Mouse (Mus musculus) B cell, adult 2 months (primary cell): ENCODE data around the gene Chsy1.

Experiments
- DNase-seq, 2 experiments: peaks; one replicate each; pipeline ENCODE4 v3.0.0; 2022

Chsy1 gene

DNA sequence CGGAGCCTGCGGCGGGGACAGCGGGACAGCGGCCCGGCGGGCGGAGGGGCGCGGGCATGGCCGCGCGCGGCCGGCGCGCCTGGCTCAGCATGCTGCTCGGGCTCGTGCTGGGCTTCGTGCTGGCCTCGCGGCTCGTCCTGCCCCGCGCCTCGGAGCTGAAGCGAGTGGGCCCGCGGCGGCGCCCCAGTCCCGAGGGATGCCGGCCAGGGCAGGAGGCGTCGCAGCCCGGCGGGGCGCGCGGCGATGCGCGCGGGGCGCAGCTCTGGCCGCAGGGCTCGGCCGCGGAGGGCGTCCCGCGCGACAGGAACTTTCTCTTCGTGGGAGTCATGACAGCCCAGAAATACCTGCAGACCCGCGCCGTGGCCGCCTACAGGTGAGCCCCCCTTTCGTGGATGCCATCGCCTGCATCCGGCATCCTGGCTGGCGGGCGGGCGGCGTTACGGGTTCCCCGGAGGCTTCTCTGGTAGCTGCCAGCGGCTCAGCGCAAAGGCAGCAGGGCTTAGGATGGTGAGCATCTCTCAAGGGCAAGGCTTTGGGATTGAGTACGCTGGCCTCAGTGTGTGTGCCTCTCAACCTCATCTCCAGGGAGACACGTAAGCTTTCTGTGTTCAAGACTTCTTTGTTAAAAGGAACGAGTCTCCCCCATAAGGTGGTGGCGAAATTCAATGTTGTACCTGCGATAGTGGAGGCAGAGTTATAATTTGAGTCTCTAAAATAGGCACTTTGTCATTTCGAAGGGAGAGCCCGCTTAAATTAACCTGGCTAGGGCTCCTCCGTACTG lies 730 bp downstream of the Chsy1 start:
- peak; percentile 65 to 66 for DNase-seq

- DNase-seq = peak; percentile 34 to 39
Observed at GRCm38 (mm10) chr7:66110636-66111112, 1.4 kb downstream of the Chsy1 start.

- DNase-seq = no peak
Observed at GRCm38 (mm10) chr7:66111211-66111610, 1.9 kb downstream of the Chsy1 start.

DNA sequence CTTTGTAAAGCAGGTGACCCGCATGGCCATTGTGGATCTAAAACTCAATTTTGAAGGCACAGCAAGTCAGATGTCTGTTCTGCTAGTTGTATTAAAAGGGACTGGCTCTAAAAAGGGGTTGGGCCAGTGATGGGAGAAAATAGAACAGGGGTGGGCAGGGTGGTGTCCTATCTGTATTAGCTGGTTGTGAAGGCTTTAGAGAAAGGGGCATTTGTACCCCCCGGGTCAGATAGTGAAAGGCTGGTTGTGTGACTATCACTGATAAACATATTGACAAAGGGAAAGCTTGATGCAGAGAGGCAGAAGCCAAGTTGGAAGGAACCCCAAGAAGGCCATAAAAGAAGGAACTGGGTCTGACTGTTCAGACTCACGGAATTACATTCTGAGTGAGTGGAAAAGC lies 4.2 kb downstream of the Chsy1 start:
- no peak for DNase-seq

GRCm38 (mm10) chr7:66115821-66116343 lies 6.6 kb downstream of the Chsy1 start:
- DNase-seq = peak in 1 of 2 experiments; percentile 31

DNA sequence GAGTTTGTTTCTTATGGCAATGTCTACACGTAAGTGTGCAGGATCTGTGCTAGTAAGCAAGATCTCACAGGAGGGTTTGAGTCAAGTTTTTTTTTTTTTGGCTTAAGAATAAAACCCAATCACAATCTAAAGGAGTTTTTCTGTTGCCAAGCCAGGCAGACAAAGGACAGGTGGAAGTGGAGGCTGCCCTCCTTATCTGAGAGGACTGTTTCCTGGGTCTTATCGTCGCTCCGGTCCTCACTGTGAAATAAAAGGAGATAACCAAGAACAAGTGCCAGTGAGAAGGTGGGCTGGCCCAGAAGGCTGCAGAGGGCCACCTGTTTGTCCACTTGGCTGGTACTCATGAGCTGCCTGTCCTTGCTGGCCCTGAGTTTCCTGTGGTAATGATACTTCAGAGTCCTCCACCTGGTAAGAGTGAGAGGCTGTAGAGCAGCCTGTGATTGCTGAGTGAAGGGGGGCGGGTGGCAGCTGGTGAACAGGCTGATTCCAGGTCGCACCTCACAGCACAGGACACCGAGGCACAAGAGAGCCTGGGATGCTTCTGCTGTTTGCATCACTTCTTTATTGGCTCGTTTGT lies 7.7 kb downstream of the Chsy1 start:
- no peak for DNase-seq

DNA sequence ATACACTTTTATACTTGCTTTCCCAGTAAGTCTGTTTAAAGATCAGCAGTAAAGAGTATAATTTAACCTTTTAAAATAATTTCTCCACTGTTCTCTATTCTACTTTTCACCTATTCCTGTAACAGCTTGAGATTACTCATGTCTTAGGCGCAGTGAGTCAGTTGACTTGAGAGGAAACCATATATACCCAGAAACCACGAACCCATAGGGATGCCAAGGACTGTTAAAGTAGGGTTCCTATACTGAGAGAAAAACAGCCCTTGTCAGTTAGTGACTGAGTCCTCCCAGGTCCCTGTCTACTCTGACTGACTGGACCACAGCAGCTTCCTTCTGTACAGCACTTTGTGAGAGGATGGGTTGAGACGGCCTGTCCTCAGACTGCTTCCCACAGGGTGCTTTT lies 8.7 kb downstream of the Chsy1 start:
- DNase-seq = peak in 1 of 2 experiments; percentile 27

DNA sequence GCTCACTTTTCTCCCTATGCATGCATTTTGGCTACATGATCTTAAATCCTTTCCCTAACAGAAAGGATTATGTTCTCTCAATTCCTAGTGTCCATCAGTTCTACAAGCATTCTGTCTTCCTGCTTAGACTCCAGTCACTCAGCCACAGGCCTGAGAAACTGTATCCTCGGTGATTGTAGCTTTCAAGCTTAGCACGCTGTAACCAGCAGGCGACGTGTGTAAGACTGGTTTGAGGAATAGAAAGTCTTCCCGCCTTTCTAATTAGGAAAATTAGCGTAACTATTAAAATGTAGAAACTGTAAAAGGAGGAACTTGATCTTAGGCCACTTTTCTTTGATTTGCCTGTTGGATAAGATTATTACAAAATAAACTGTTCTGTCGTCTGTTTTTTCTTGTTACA lies 9.5 kb downstream of the Chsy1 start:
- DNase-seq = no peak

DNA sequence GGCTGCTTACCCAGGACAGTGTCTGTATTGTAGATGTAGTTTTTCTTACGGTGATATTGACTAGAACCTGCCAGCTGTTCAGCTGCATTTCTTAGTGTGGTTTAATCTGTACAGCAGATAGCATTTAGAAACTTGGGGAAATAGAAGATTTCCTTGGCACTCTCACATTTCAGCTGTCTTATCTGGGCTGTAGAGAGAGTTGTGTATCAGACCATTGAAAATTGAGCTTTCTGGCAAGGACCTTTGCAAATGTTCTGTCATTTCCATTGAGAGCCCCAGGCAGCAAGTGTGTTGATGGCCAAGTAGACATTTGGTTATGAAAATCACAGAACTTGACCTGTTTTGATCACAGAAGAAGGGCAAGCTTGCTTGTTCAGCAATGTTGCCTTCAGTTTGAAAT lies 10.8 kb downstream of the Chsy1 start:
- DNase-seq = no peak

- peak; percentile 70 to 73 for DNase-seq
Observed at GRCm38 (mm10) chr7:66120702-66121396, 11.5 kb downstream of the Chsy1 start.

DNA sequence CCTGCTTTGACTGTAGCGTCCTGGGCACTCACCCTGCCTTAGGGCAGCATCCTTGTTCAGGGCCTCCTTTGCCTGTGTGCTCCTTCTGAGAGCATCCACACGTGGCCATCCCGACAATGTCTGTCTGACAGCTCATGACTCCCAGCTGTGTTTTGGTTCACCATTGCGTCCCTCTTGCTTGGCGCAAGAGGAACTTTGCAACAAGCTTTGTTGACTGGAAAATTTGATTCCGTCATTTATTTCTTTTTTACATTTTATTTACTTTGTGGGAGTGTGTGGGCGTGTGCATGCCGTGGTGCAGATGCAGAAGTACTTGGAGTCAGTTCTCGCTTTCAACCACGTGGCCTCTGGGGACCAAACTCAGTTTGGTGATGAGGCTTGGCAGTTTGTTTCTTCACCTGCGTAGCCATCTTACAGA lies 15.2 kb downstream of the Chsy1 start:
- DNase-seq = peak; percentile 74 to 78

- DNase-seq = no peak
Observed at GRCm38 (mm10) chr7:66125368-66125767, 16.1 kb downstream of the Chsy1 start.

DNA sequence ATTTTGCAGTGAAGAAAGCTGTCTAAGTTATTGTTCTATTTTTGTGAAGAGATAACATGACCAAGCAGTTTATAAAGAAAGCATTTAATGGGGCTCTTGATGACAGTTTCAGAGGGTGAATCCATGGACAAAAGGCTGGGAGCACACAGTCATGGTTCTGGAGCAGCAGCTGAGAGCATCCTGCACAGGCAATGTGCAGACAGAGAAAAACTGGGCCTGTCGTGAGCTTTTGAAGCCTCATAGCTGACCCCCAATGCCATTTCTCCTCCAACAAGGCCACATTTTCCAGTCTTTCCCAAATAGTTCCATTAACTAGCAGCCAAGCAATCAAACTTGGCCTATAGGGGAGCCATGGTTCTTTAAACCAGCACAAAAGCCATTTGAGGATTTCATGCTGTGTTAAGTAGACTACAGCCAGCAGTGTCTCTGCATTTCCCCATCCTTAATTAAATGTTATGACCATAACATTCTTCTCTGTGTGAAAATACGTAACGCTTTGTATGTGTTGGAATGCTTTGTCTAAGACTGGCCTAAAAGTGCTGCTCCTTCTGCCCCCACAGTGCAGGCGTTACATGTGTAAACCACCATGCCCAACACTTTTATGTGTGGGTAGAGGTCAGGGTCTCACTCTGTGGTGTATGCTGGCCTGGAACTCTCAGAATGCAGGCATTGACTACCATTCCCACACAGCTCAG lies 18.8 kb downstream of the Chsy1 start:
- no peak for DNase-seq

GRCm38 (mm10) chr7:66128857-66129256 lies 19.5 kb downstream of the Chsy1 start:
- DNase-seq = no peak

- DNase-seq = no peak
Observed at GRCm38 (mm10) chr7:66130296-66130695, 21.0 kb downstream of the Chsy1 start.

DNA sequence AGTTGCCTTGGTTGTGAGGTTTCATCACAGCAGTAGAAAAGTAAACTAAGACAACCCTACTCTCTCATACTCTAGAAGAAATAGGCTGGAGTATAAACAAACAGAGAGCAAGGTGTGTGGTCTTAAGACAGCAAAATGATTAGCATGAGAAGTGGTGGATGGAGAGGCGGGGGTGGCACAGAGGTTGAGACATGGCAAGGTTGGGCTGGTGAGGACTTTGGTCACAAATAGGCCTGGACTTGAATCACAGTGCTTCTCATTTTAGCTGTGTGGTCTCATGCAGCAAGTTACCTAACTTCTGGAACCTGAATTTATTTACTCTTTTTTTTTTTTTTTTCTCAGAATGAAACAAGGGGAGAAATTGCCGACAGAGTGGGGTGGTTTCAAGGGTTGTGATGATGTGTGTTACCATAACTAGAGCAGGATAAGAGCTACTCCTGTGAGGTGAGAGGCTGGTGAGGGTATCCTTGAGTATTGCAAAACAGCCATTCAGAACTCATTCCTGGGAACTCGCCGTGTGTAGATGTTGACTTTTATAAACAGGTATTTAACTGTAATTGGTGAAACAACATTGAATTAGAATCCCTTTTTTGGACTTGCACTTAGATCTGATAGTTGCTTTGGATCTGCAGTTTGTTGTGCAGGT lies 22.6 kb downstream of the Chsy1 start:
- DNase-seq = no peak

GRCm38 (mm10) chr7:66134154-66134553 lies 24.8 kb downstream of the Chsy1 start:
- DNase-seq = no peak

DNA sequence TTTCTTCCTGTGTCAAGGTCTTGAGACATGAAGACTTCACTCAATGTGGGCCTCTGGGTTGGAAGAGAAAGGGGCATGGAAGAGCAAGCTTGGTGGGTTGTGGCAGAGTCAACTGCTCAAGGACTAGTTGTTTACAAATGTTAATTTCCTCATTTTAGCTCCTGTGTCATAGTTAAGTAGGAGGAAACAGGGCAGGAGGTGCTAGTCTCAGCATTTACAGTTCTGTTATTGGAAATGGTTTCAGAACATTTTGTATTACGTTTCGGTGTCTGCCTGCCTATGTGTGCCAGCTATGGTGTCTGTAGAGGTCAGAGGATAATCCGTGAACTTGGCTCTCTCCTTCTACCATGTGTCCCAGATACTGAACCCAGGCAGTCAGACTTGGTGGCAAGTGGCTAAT lies 26.3 kb downstream of the Chsy1 start:
- peak in 1 of 2 experiments; percentile 34 for DNase-seq

- no peak for DNase-seq
Observed at GRCm38 (mm10) chr7:66136187-66136586, 26.9 kb downstream of the Chsy1 start.

DNA sequence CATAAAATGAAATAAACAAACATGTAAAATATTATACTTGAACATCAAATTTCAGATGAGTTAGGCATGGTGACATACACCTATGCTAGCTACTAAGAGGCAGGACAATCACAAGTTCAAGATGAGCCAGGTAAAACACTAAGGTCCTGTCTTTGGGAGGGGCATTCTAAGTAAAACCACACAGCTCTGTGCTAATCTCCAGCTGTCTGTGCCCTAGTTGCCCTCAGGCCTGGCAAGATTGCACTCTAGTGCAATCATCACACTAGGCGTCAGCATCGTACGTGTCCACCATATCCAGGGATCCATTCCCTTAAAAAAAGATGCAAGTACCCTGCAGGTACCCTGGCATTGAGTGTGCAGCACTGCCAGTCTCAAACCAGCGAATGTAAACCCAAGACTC lies 28.0 kb downstream of the Chsy1 start:
- no peak for DNase-seq

DNA sequence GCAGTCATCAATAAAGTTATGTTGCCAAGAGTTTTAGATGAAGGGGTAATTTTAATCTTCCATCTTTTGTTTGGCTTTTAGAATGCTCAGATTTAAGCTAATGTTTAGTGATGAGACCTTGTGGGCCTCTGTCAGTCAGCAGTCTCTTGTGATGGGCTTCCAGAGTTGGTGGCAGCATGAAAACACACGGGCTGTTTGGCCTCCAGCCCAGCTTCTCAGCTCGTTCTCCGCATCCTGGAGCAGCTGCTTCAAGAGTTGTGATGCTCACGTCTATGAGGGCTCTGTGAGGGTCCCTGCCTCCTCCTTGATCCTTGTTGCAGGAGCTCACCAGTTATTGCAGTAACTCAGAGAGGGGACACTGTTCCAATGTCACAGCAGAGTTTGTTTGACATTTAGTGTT lies 29.0 kb downstream of the Chsy1 start:
- no peak for DNase-seq

DNA sequence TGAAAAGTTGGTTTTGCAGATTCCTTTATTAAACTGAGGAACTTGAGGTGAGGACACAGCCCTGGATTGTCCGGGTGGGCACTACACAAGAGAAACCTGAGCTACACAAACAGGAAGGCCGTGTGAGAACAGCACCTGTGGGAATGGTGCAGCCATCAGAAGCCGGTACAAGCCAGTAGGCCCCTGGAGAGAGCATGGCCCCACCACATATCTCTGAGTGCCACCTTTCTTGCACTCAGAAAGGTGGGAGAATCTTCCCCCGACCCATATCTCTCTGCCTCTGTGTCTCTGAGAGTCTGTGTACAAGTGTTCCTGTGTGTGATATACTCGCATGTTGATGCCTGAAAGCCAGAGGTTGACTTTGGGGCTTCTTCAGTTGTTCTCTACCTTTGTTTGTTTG lies 29.6 kb downstream of the Chsy1 start:
- DNase-seq = no peak
